Mouse (Mus musculus) megakaryocyte, embryonic 14.5 days (primary cell): ENCODE data around the gene Shc4.

Source experiments
- FLI1 ChIP-seq: IDR thresholded peaks from 2 replicates; pipeline ENCODE4 v1.6.1; 2012; ENCODE audit warnings: low read length, inconsistent platforms, mixed read lengths
- GATA1 ChIP-seq: IDR thresholded peaks from 3 replicates; pipeline ENCODE4 v1.6.1; 2012; ENCODE audit warnings: mixed read lengths, low read length, inconsistent platforms, borderline replicate concordance

DNA sequence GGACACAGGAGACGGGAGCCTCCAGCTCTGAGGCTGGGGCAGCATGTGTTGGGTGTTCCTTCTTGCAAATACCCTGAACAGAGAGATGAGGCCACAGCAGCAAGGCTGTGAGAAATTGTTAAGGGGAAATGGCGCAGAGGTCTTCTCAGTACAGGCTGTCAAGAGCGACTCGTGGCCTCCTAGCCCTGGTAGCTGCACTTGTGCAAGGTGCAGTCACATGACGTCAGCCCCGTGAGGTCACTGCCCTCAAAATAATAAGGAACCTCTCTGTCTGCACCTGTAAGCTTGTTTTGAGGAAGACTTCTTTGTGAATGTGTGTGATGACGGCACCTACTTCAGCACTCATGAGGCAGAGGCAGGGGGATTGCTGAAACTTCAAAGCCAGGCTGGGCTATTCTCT lies 40.1 kb downstream of the Shc4 start:
- TF ChIP-seq GATA1, result no peak
- TF ChIP-seq FLI1, result no peak
